Mouse (Mus musculus) layer of hippocampus, adult 2 months (tissue): ENCODE measurements at regions not wholly inside any gene's neighbourhood (a gene's known extent, or its start where the extent isn't known, plus 50 kb on each side); places are given as distances from the start of the nearest gene placed in this dataset.
"Not testable (repeated sequence)": the region's sequence is repeated elsewhere in the genome, so short reads cannot be mapped to it uniquely, and the experiment has no call there.

ENCODE experiments used
- DNase-seq, 2 experiments: peaks; one replicate each; pipeline ENCODE4 v3.0.0; 2022; ENCODE audit warnings: low spot score in 2 of 2
- H3K27ac ChIP-seq: fragments of 200-600 bp; 2 replicates; pipeline ENCODE4 v1.8.1; 2022
- H3K4me3 ChIP-seq: fragments of 200-600 bp; 2 replicates; pipeline ENCODE4 v1.8.1; 2022; ENCODE audit warnings: mild to moderate bottlenecking
- CTCF ChIP-seq: fragments of 200-600 bp; conservative IDR thresholded peaks from 2 replicates; pipeline ENCODE4 v1.8.1; 2022; ENCODE audit warnings: antibody characterized with exemption, mild to moderate bottlenecking, moderate library complexity

GRCm38 (mm10) chr3:118194754-118195153 lies 326.0 kb upstream of the Snx7 start:
- no peak overlapping the region for H3K4me3 ChIP-seq
- no peak for DNase-seq
- no peak for TF ChIP-seq CTCF
- H3K27ac ChIP-seq, result no peak overlapping the region

- no peak for TF ChIP-seq CTCF
- Histone ChIP-seq H3K27ac (no peak overlapping the region), H3K4me3 (no peak overlapping the region)
- no peak for DNase-seq
These were observed 320.6 kb upstream of the Snx7 start for GRCm38 (mm10) chr3:118189382-118189781.

GRCm38 (mm10) chr3:118177446-118177845 lies 308.7 kb upstream of the Snx7 start:
- Histone ChIP-seq H3K4me3 (no peak overlapping the region), H3K27ac (no peak overlapping the region)
- no peak for DNase-seq
- no peak for TF ChIP-seq CTCF

- Histone ChIP-seq H3K4me3 (no peak overlapping the region), H3K27ac (no peak overlapping the region)
- no peak for TF ChIP-seq CTCF
- DNase-seq, result no peak
These were observed 294.2 kb upstream of the Snx7 start for GRCm38 (mm10) chr3:118162916-118163315.

GRCm38 (mm10) chr3:118144788-118145187 lies 276.1 kb upstream of the Snx7 start:
- no peak overlapping the region for H3K27ac ChIP-seq
- no peak for DNase-seq
- no peak for TF ChIP-seq CTCF
- H3K4me3 ChIP-seq, result no peak overlapping the region

GRCm38 (mm10) chr3:118141731-118142130 lies 273.0 kb upstream of the Snx7 start:
- no peak for DNase-seq
- peak overlapping the region; percentile 61 for H3K27ac ChIP-seq
- TF ChIP-seq CTCF, result no peak

GRCm38 (mm10) chr3:118140108-118140507 lies 271.4 kb upstream of the Snx7 start:
- no peak for DNase-seq
- no peak overlapping the region for H3K27ac ChIP-seq
- TF ChIP-seq CTCF, result no peak
- no peak overlapping the region for H3K4me3 ChIP-seq

More at GRCm38 (mm10) chr3:118141731-118142130, 273.0 kb upstream of the Snx7 start:
- peak overlapping the region; percentile 15; the same call in 1 of the 2 replicates for H3K4me3 ChIP-seq

- H3K27ac ChIP-seq, H3K4me3 ChIP-seq, DNase-seq: not testable (repeated sequence)
These were observed 259.6 kb upstream of the Snx7 start for GRCm38 (mm10) chr3:118128349-118128748.

GRCm38 (mm10) chr3:118102635-118103034 lies 233.9 kb upstream of the Snx7 start:
- no peak for DNase-seq
- no peak overlapping the region for H3K27ac ChIP-seq
- no peak overlapping the region for H3K4me3 ChIP-seq
- no peak for TF ChIP-seq CTCF

GRCm38 (mm10) chr3:118084508-118084907 lies 215.8 kb upstream of the Snx7 start:
- no peak for DNase-seq
- Histone ChIP-seq H3K4me3 (no peak overlapping the region), H3K27ac (no peak overlapping the region)
- no peak for TF ChIP-seq CTCF

GRCm38 (mm10) chr3:118072363-118072762 lies 203.6 kb upstream of the Snx7 start:
- no peak for DNase-seq
- no peak for TF ChIP-seq CTCF
- no peak overlapping the region for H3K4me3 ChIP-seq
- no peak overlapping the region for H3K27ac ChIP-seq

GRCm38 (mm10) chr3:118070129-118070528 lies 201.4 kb upstream of the Snx7 start:
- no peak overlapping the region for H3K4me3 ChIP-seq
- TF ChIP-seq CTCF, result no peak
- H3K27ac ChIP-seq, result no peak overlapping the region
- DNase-seq, result no peak

- H3K4me3 ChIP-seq, result no peak overlapping the region
- DNase-seq, result no peak
These were observed 194.9 kb upstream of the Snx7 start for GRCm38 (mm10) chr3:118063679-118064078.

GRCm38 (mm10) chr3:118062569-118062968 lies 193.8 kb upstream of the Snx7 start:
- DNase-seq, result no peak

More at GRCm38 (mm10) chr3:118063679-118064078, 194.9 kb upstream of the Snx7 start:
- TF ChIP-seq CTCF, result no peak
- no peak overlapping the region for H3K27ac ChIP-seq

GRCm38 (mm10) chr3:118047016-118047415 lies 178.3 kb upstream of the Snx7 start:
- TF ChIP-seq CTCF, result peak; percentile 36
- no peak overlapping the region for H3K4me3 ChIP-seq
- peak in 1 of 2 experiments; percentile 12 for DNase-seq
- no peak overlapping the region for H3K27ac ChIP-seq

More at GRCm38 (mm10) chr3:118062569-118062968, 193.8 kb upstream of the Snx7 start:
- TF ChIP-seq CTCF, result no peak
- Histone ChIP-seq H3K4me3 (no peak overlapping the region), H3K27ac (no peak overlapping the region)
